Mouse (Mus musculus) T-helper 2 cell (primary cell): ENCODE data around the gene Olfr853.

ENCODE experiments used
- in situ Hi-C: fragments of 300-600 bp; cut with MboI, MseI; formaldehyde crosslinking; loops from one replicate; pipeline ENCODE4 v1.15.1; 2025; ENCODE audit warnings: high pct_unique_total_duplicates

The Olfr853 gene

DNA sequence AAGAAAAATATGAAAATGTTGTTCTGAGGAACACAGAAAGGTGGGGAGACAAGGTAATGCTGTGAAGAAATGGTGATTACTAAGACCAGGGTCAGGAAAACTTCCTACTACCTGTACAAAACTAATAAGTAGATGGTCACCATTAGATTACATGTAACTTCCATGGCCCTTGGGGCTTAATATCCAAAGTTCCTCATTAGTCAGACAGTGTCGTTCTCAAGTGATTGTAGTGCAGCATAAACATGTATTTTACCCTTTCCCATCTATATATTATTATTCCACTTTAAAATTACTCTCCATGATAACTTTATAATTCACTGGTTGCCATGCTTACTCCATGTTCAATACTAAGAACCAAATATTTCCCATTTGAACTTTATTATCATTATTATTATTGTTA is at the start of gene Olfr853:
Gene Olfr853, minus strand, starts transcription at position 101 of the 400 bp plus-strand sequence.
- in situ Hi-C loops: no loop called here

DNA sequence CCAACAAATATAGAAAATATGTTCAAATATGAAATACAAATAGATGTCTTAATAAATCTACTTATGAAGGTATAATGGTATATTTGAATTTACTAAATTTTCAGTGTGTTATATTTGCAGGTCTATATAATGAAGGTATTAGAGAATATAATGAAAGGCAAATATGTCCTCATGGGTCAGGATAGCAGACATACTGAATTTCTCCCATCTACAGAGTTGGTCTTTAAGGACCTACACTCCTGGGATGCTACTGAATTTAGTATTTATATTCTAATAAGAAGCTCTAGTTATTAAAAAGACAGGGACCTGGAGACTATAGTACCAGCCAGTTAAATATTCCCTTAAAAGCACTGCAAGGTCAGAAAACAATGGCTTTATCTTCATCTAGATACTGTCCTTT is 41.4 kb upstream of the Olfr853 start, which contains the start of gene Olfr855:
Gene Olfr855, plus strand, starts transcription at position 301 of the 400 bp plus-strand sequence.
- in situ Hi-C loops: no loop called here

DNA sequence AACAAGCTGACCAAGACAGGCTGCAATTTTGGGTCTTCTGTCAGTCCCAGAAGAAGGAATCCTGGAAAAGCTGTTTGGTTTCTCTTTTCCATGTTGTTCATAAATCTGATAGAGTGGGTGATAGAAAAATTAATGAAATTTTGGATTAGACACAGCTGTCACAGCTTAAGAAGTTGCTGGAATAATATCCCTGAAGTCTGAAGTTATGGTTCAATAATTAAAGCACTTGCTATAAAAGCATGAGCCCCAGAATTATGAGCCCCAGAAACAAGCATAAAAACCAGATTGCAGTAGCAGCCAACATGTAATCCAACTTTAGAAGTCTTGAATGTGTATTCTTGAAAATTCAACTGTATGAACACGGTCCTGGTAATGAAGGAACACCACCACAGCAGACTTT is 26.4 kb upstream of the Olfr853 start, which contains the start of gene Olfr854:
Gene Olfr854, minus strand, starts transcription at position 101 of the 400 bp plus-strand sequence.
- in situ Hi-C loops: no loop called here

DNA sequence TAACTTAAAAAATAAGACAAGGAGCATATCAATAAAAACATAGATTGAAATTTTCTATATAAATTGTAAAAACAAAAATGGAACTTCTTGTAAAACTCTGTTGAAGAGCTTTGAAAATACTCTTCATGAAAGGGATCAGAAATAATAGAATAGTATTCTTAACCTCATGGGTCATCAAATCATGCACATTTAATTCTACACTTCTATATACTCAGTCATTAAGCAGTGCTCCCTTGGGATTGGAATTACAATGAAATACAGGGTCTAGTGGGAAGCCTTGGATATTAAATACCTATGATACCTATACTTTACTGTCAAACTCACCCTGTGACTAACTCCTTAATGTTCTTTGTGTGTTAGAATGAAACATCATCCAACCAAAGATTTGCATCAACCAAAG is 47.9 kb downstream of the Olfr853 start, which contains the start of gene Olfr851:
Gene Olfr851, plus strand, starts transcription at position 301 of the 400 bp plus-strand sequence.
- in situ Hi-C loops: no loop called here
